Mouse (Mus musculus): ENCODE data around the gene Pdzd2.

The Pdzd2 gene

DNA sequence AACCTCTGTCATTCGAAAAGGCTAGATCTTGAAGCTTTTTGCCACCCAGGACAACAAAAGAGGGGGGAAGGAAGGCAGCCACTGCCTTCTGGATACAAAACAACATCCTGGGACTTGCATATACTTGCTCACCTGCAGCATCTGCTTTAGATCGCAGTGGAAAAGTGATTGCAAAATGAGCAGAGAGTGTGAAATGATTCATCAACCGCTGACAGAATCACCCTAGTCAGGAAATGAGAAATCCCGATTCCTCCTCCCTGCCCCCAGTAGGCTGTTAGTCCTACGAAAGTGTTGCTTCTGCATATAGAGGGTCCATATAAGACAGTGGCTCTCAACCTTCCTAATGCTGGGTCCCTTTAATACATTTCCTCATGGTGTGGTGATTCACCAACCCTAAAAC is 258.5 kb downstream of the Pdzd2 start:
- no peak for DNase-seq (ENCODE audit: low spot score in 2 of 2)

DNA sequence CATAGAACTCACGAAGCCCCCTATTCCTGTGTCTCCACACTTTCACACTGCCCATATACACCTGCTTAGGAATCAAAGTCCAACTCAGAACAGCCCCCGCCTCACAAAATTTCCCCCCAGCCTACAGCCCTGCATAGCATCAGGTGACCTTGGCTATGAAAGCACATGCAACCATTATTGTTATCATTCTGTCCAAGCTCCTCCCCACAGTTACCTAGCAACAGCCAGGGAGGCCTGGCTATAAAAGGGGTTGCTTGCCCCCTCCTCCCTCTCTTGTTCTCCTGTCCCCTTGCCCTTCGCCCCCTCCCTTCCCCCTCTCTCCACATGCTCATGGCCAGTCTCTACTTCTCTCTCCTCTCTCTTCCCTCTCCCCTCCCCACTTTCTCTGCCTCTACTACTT is 259.4 kb downstream of the Pdzd2 start:
- DNase-seq (ENCODE audit: low spot score in 2 of 2): no peak

DNA sequence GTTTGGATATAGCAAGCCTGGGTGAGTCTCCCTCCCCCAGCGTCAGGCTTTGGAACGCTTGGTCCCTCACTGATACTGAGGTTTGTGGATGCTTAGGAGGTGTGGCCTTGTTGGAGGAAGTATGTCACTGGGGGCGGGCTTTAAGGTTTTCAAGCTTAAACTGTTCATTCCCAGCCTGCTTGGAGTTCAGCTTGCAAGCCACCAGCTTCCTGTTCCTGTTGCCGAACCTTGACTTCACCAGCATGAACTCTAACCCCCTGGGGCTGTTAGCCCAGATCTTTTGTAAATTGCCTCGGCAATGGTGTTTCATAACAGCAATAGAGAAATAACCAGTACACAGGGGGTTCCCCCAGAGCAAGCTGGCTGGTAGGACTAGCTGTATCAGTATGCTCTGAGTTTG is 260.4 kb downstream of the Pdzd2 start:
- DNase-seq (ENCODE audit: low spot score in 2 of 2): no peak

DNA sequence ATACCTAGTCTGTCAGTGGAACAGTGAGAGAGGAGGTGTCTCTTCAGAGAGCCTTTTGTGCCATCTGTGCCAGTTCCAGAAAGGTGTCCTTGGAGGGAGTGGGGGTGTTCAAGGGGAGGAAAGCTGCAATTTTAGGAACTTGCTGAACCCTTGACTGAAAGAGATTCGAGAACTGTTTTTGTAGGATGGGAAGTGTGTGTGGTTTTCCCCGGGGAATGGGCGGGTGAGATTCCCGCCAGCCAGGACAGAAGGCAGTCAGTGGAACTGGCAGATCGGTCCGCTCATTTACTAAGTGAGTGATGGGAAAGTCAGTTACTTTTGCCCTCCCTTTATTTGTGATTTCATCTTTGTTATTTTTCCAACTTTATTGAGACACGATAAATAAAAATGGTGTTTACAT is 266.1 kb downstream of the Pdzd2 start:
- no peak for DNase-seq (ENCODE audit: low spot score in 2 of 2)

DNA sequence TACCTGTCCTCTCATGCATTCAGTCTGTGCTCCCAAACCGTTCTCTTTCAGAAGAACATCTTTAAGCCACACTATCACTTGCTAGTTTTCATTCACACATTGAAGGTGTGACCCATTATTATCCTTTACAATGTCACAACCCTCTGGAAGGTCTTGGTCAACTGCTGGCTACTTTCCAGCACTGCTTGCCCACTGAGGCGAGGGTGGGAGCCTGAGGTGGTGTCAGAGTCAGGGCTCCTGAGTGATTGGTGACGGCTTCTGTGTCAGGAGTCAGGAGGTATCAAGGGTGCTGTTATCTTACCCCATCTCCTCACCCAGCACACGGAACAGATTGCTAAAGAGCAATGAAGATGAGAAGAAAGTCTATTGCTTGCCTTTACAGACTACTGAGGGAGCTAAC is 267.1 kb downstream of the Pdzd2 start:
- no peak for DNase-seq (ENCODE audit: low spot score in 2 of 2)

DNA sequence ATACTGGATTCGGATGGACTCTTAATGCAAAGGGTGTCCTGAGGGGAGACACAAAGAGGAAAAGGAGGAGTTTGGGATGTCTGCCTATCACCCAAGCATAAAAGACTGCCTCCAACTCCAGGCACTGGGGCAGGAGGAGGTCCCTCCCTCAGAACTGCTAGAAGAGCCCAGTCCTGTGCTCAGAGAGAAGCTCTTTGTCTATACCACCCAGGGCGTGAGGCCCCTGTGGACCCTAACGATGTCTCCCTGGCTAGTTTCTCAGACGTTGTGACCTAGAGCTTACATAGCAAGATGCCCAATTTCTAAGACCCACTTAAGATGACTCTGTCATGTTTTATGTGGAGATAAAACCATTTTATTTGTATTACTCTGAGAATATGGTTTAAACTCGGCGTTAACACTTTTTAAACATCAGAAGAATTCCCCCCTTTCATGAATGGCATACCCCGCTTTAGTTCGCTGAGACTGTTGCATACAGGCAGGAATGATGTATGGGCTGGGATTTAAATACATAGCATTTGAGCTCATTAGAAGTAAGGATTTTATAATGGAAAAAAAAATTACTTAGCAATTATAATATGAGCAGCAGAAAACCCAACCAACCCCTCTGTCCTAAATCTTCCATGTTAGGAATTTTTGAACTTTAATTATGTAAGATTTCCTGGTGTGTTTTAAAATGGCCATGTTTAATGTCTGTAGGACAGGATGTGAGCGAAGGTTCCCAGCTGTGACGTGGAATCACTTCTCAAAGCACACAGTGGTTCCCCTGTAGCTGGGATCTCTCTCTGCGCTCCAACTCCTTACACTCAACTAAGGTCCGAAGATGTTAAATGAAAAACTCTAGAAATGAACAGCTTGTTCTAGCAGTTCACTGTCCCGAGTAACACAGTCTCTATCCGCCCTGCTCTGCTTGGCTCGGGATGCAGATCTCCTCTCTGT is 268.6 kb downstream of the Pdzd2 start:
- no peak for DNase-seq (ENCODE audit: low spot score in 2 of 2)

DNA sequence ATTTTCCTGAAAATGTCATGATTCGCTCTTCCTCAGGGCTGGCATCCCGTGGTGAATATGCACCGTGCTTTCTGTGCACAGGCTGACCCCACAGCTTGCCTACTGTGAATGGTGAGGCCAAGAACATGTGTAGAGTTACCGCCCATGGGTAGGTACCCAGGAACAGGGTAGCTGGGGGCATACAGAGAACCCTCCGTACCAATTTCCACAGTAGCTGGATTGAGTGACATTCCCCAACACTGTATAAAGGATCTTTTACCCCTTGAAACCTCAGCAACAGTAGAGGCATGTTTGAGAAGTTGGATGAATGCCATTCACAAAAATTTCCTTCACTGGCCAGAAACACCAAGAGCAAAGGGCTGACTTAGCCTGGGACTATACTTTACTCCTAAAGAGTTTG is 271.1 kb downstream of the Pdzd2 start:
- no peak for DNase-seq (ENCODE audit: low spot score in 2 of 2)

DNA sequence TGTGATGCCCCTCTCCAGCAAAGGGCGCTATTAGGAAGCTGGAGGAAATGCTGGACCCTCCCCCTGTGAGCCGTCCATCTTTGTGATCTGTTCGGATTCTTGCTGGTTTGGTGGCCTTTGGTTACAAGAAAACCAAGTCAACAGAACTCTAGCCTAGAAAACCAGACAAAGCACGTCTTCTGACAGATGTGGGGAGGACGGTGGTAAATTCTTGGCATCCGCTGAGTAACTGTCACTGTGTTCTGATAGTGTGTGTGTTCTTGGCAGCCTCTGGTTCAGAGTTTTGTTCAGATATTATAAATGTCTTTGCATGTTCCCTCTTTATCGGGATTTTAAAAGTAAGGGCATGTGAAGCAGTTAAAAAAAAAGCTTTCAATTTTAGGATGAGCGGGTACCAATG is 274.0 kb downstream of the Pdzd2 start:
- DNase-seq (ENCODE audit: low spot score in 2 of 2): no peak

DNA sequence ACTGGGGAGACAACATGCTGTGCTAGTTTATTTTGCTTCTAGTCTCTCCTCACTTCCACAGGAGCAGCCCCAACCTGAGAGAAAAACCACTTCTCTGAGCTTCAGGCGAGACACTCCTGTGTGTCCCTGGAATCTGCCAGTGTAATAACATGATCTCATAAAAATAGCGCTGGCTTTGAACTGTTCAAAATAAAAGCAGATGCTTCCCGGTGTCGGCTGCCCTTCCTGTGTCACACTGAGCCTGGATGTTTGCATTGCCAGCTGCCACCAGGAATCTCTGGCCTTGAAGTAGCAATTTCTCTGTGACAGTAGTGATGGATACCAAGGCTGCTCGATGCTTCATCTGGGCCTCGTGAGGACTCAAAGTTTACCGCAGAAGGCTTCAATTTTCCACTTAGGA is 282.9 kb downstream of the Pdzd2 start:
- DNase-seq (ENCODE audit: low spot score in 2 of 2): no peak

DNA sequence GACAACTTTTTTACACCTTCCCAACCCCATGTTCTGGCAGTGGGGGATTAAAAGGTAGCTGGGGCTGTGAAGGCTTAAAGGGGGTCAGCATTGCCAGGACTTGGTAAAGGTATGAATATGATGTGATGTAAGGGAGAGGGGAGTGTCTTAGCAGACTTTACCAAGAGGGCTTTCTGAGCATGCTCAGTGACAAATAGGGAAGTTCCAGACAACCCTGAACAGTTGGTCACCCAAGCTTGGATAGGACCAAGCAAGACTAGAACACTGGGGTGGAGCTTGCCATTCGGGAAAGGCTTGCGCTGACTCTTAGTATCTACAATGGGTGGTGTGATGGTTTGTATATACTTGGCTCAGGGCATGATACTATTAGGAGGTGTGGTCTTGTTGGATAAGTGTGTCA is 286.4 kb downstream of the Pdzd2 start:
- no peak for DNase-seq (ENCODE audit: low spot score in 2 of 2)

DNA sequence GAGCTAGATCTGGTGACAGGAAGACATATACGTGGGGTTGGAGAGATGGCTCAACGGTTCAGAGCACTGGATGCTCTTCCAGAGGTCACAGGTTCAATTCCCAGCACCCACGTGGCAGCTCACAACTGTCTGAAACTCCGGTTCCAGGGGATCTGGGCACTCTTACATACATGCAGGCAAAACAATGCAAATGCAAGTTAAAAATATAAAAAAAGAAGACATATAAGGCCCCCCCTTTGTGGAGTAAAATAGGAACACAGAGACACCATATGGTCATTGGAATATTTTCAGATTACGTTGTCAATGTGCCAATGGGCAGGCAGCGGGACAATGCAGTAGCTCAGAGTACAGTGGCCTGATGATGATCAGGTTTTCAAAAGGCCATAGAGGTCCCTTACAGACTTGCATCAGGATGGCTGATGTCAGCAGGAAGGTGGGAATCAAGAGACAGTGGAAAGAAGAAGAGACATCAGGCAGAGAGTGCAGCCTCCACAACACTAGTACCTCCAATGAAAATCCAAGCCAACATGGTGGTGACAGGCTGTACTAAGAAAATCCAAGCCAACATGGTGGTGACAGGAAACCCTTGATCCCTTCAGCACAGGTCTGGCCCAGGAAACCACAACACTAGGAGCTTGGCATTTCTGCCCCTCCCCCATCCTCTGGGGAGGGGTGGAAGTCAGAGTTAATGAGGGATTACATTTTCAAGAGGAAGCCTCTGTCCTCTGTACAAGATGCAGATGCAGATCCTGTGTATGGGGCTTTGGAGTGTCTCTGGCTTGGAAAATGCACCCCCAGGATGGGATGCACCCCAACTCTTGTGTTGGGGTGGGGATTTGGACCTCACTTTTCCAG is 287.4 kb downstream of the Pdzd2 start:
- no peak for DNase-seq (ENCODE audit: low spot score in 2 of 2)

DNA sequence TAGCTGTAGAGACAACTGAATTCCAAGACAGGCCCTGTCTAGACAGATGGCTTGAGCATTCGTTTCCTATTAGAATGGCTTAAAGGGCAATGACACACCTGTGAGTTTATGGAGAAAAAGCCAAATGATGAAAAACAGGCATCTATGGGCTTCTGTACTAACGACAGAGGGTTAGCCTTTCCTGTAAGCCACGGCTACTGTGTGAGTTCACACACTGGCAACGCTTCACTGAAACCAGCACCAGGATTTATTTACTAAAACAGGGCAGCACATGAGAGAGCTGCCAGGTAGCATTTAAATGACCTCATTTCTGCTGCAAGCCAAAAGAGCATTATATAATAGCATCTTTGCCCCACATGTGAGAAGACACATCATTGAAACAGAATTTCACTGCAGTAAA is 288.3 kb downstream of the Pdzd2 start:
- DNase-seq (ENCODE audit: low spot score in 2 of 2): no peak

DNA sequence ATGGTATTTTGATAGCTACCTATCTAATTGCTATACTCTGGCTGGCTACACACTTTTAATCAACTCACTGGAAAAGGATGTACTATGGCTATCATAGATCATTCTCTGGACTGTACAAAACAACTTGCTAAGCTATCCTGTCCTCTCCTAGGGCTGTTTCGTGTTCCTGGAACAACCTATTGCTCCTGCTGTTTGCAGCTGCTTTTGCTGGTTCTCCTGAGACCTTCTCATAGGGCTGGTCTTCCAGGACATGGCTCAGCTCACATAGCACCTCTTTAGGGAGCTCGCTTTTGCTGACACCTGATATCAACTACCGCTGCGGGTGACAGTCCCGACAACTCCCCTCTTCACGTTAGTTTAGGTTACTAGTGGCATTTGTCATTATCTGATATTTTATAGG is 288.9 kb downstream of the Pdzd2 start:
- no peak for DNase-seq (ENCODE audit: low spot score in 2 of 2)

DNA sequence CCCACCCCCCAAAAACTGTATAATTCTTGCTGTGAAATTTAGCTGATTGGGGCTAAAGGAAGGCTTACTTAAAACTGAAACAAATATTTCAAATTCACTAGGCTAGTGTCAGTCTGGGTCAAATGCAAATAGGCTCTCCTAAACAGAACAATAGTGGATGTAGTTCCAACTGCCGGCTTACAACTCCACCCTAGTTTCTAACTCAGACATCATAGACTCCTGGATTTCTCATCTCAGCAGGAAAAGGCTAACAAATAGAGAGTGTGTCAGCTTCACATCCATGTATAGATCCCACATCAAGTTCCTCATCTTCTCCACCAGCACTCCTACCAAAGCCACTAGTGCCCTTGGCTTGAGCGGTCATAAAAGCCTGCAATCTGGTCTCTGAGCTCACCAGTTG is 290.4 kb downstream of the Pdzd2 start:
- DNase-seq (ENCODE audit: low spot score in 2 of 2): no peak

DNA sequence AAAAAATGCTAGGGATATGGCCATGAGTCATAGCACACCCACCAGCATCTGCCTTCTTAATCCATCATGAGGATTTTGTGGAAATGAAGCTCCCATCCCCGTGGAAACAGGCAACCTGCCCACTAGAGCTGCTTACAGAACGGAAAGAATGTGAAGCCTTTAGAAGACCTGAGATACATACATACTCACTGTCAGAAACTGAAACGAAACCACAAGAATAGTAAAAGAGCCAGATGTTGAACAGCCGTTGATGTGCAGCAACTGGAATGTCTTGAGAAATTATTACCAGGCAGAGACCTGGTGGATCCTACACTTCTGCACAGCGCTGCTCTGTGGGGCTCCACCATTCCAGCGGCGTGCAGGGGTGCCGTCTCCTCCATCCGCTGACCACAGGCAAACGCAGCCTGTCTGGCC is 292.7 kb downstream of the Pdzd2 start:
- DNase-seq (ENCODE audit: low spot score in 2 of 2): peak in 1 of 2 experiments; percentile 42

DNA sequence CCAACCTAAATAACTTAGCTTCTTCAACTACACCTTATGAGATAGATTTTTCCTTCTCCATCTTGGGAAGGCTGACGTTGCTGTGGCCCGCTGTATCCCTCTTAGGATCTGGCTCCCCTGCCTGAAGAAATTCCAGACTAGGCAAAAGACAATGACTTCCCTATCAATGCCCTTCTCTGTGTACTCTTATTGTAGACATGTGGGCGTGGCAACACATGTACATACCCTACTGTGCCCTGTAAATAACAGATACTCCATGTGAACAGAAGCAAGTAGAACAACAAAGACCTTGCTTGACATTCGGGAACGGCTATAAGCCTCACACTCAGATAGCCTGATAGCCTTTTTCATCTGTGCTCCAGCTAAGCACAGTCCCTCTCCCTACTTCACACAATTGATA is 295.2 kb downstream of the Pdzd2 start:
- DNase-seq (ENCODE audit: low spot score in 2 of 2): no peak

DNA sequence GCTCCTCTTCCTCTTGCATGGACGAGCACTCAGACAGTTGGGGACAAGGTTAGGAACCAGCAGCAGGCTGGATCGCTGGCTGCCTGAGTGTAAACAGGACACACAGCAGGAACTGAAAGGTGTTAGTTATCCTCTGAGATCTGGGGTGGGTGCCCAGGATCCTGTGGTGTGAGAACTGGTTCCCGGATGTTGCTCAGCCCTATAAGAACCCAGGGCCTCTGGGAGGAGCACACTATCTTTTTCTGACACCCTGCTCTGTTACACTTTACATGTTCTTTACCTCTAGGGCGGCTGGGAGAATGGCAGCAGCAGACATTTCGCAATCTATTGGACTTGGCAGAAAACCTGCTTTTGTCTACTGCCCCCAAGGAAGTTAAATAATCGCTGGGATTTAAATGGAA is 300.4 kb downstream of the Pdzd2 start:
- DNase-seq (ENCODE audit: low spot score in 2 of 2): no peak

DNA sequence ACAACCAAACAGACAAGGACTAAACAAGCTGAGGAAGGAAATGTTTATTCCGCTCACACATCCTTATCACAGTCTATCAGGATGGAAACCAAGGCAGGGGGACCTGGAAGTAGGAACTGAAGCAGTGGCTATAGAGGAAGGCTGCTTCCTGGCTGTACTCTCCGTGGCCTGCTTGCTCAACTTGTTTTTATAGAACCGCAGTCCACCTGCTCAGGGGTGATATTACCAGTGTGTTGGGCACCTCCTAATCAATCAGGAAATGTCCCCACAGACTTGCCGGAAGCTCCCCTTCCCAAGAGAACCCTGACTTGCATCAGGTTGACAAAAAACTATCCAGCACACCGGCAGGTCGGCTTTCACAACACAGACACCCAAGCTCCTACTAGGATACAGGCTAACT is 301.0 kb downstream of the Pdzd2 start:
- DNase-seq (ENCODE audit: low spot score in 2 of 2): no peak

DNA sequence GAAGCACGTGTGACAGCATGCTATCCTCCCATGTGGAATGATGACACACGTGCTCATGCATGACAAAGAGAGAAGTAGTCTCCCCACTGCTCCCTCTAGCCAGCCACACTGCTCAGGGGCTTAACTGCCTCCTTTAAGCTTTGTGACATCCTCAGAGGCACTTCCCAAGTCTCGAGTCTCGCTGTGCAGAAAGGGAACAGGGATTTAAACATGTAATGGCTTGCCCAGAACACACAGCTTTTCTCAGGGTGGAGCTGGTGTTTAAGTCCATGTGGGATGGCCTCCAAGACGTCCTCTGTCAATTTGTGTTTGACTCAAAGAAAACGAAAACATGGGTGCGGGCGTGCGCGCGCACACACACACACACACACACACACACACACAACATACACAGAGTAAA is 301.6 kb downstream of the Pdzd2 start:
- no peak for DNase-seq (ENCODE audit: low spot score in 2 of 2)

DNA sequence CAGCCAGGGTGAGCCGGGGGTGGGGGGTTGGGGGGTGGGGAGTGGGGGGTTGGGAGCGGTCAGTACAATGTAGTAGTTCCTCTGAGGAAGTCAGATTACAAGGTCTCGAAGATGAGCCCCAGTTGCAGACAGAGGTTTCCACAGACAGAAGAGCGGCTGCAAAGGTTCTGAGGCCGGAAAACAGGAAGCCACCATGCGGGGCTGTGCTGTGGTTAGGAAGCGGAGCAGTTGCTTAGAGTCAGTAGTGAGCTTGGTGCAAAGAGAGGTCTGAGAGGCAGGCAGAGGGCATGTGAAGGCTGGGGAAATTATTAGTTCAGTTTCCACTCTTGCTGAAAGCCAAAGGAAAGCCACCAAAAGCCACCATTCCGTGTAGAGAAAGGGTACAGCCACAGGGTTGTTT is 303.8 kb downstream of the Pdzd2 start:
- DNase-seq (ENCODE audit: low spot score in 2 of 2): no peak

DNA sequence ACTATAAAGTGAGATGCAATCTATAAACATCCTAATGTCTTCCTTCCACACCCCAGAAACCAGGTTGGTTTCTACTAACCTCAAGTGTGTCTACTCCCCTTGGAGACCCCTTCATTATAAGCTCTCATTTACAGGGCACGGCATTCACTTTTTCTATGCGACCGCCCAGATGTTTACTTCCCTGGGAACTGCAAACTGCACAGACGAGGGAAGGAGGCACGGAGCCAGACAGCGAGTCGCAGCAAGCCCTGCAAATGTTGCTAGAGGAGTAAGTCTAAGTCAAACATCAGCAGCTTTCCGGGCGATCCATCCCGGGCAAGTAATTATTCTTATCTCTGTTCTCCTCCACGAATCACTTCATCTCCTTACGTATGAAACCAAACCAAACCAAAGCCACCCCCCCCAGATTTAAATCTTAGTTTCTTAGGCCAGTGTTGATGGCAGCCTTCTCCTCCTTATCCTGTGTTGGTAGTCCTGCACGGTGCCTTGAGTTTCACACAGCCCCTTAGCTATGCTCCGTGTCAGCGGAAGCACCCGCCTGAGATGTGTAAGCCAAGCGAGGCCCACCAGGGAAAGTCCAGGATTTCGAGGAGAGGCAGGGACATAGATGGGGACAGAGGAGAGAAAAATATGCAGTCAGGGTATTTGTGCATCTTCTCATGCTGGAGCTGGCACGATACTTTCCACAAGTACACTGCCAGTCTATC is 305.7 kb downstream of the Pdzd2 start:
- no peak for DNase-seq (ENCODE audit: low spot score in 2 of 2)

DNA sequence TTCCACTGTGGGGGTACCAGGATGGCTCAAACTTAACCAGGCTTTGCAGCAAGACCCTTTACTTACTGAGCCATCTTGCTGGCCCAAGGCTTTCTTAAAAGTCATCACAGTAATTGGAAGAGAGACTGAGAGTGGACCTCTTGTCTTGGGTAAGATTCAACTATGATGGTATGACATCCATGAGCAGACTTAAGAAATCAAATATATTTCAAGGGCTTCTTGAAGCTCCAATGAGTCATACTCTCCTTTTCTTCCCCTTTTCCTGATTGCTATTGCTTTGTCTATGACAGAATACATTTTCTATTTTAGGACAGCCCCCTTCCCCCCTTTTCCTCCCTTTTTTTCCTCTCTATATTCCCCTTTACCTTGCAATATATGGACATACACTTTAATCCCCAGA is 306.8 kb downstream of the Pdzd2 start:
- DNase-seq (ENCODE audit: low spot score in 2 of 2): no peak

Measured in frontal cortex, postnatal 25 days (tissue).